Mouse (Mus musculus) embryonic fibroblast, embryonic 13.5 days (primary cell): ENCODE results near the gene Gm28308.

ENCODE experiments used
- CTCF ChIP-seq: IDR thresholded peaks from 2 replicates; pipeline ENCODE4 v1.5.1; 2011; ENCODE audit warnings: mild to moderate bottlenecking, control low read depth, low read length, moderate library complexity, borderline replicate concordance; ENCODE audit not compliant: insufficient read depth
- POLR2A ChIP-seq: IDR thresholded peaks from 2 replicates; pipeline ENCODE4 v1.6.1; 2011; ENCODE audit warnings: low read depth, mild to moderate bottlenecking, control low read depth, low read length, moderate library complexity

DNA sequence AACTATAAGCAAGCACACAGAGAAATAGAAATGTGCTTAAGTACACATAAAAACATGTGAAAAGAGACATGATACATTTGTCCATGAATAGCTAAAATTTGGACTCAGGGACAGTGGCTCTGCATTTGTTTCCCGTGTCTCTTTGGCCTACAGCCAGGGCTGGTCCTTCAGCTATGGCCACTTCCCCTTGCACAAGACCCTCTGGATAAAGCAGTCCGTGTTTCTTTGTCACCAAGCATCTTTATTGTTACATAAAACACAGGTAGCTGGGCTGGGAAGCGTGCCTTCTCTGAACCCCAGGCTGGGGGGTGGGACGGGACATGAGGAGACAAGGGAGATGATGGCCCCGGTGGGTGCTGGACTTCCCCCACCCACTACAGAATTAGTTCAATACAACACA, 1.1 kb upstream of the Gm28308 start:
- no peak for TF ChIP-seq POLR2A
- no peak for TF ChIP-seq CTCF
